Mouse (Mus musculus): ENCODE measurements around the gene Sprr2h. TPM values are rescaled to one million over a fixed set of nuclear protein-coding genes. Genes with fewer than 3 reads are reported as not detected.

The Sprr2h gene
- polyA plus RNA-seq (2014; fragmentation: Nextera tagmentation; extraction: Ambion mirVana) = not detected in 2 replicates

DNA sequence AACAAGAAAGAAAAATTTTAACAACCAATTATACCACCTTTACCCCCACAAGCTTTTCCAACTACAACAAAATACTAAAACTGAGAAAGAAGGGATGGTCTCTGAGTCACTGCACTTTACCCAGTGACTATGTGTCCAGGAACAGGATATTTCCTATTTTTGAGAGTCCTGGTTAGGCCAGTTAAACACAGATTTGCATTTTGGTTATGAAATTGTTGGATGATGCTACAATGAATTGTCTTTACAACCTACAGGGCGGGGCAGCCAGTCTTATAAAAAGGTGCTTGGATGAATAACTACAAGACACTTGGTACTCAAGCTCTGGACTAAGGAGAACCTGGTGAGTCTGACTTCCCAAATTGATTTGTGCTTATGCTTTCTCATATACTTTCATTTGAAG, at the start of gene Sprr2h:
Gene Sprr2h (plus strand): TSS at position 301 of the 400 bp plus-strand sequence.
- Histone ChIP-seq H3K4me1 (ENCODE audit: control insufficient read depth, insufficient read depth, low read length) (no peaks in the 10 kb centered on the region), H3K4me2 (replicated peaks; ENCODE audit: low read depth, low read length) (no peak within 1 kb of the TSS), H3K36me3 (ENCODE audit: control insufficient read depth, insufficient read depth, low read length) (no peaks in the 10 kb centered on the region), H3K27me3 (ENCODE audit: control insufficient read depth, insufficient read depth, low read length) (no peaks in the 10 kb centered on the region), H3K9ac (ENCODE audit: low read depth, low read length) (no peak within 1 kb of the TSS), H3K4me3 (ENCODE audit: low read length) (no peak within 1 kb of the TSS), H3K27ac (ENCODE audit: low read depth, low read length) (no peak within 1 kb of the TSS), H3K9me3 (ENCODE audit: control insufficient read depth, low read length) (no peaks in the 10 kb centered on the region)
- 86% methylated on average over 1 of the region's 1 CpGs for WGBS
- no peak for ATAC-seq (ENCODE audit: low FRiP score, low TSS enrichment)

DNA sequence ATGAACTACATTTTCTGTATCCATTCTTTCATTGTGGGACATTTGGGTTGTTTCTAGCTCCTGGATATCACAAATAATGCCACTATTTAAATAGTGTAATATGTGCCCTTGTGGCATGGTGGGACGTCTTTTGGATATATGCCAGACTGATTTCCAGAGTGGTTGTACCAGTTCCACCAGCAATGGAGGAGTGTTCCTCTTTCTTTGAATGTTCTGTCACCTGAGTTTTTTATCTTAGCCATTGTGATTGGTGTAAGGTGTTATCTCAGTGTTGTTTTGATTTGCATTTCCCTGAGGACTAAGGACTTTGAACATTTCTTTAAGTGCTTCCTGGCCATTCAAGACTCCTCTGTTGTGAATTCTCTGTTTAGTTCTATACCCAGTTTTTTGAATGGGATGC, 49.2 kb upstream of the Sprr2h start:
- no peak overlapping the region for H3K9ac ChIP-seq (ENCODE audit: low read depth, low read length)
- H3K36me3 ChIP-seq (ENCODE audit: control insufficient read depth, insufficient read depth, low read length) = no peaks in the 10 kb centered on the region
- H3K9me3 ChIP-seq (ENCODE audit: control insufficient read depth, low read length) = no peaks in the 10 kb centered on the region
- WGBS = 81% methylated on average over 1 of the region's 1 CpGs
- no peak overlapping the region for H3K27ac ChIP-seq (ENCODE audit: low read depth, low read length)
- ATAC-seq (ENCODE audit: low FRiP score, low TSS enrichment) = no peak
- H3K4me3 ChIP-seq (ENCODE audit: low read length) = no peak overlapping the region
- no peak overlapping the region for H3K4me2 ChIP-seq (replicated peaks; ENCODE audit: low read depth, low read length)
- no peaks in the 10 kb centered on the region for H3K27me3 ChIP-seq (ENCODE audit: control insufficient read depth, insufficient read depth, low read length)
- no peaks in the 10 kb centered on the region for H3K4me1 ChIP-seq (ENCODE audit: control insufficient read depth, insufficient read depth, low read length)

DNA sequence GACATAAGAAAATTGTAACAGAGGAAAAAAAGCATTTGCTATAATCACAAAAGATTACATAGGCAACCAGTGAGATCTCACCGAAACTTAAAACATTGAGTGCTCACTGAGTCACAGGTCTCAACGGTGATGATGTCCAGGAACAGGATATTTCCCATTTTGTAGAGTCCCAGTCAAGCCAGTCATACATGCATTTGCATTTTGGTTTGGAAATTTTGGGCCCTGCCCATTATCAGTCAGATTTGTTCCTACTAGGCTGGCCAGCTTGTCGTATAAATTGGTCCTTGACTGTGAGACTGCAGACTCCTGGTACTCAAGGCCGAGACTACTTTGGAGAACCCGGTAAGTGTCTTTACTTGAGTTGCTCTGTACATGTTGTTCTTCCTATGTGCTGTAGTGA, 46.6 kb upstream of the Sprr2h start, which contains the start of gene Sprr2d:
Gene Sprr2d (plus strand): TSS at position 301 of the 400 bp plus-strand sequence.
- no peaks in the 10 kb centered on the region for H3K9me3 ChIP-seq (ENCODE audit: control insufficient read depth, low read length)
- no peak within 1 kb of the TSS for H3K9ac ChIP-seq (ENCODE audit: low read depth, low read length)
- H3K4me3 ChIP-seq (ENCODE audit: low read length) = no peak within 1 kb of the TSS
- H3K4me2 ChIP-seq (replicated peaks; ENCODE audit: low read depth, low read length) = no peak within 1 kb of the TSS
- H3K27me3 ChIP-seq (ENCODE audit: control insufficient read depth, insufficient read depth, low read length) = no peaks in the 10 kb centered on the region
- H3K27ac ChIP-seq (ENCODE audit: low read depth, low read length) = no peak within 1 kb of the TSS
- H3K36me3 ChIP-seq (ENCODE audit: control insufficient read depth, insufficient read depth, low read length) = no peaks in the 10 kb centered on the region
- ATAC-seq (ENCODE audit: low FRiP score, low TSS enrichment) = no peak
- no peaks in the 10 kb centered on the region for H3K4me1 ChIP-seq (ENCODE audit: control insufficient read depth, insufficient read depth, low read length)
- 95% methylated on average over 5 of the region's 5 CpGs for WGBS

DNA sequence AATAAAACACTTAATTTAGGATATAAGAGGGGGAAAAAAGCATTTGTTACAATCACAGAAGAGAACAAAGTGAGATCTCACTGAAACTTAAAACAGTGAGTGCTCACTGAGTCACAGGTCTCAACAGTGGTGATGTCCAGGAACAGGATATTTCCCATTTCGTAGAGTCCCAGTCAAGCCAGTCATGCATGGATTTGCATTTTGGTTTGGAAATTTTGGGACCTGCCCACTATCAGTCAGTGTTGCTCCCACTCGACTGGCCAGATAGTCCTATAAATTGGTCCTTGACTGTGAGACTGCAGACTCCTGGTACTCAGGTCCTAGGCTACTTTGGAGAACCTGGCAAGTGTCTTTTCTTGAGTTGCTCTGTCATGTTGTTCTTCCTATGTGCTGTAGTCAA, 33.6 kb upstream of the Sprr2h start, which contains the start of gene Sprr2e:
Gene Sprr2e (plus strand): TSS at position 301 of the 400 bp plus-strand sequence.
- H3K9ac ChIP-seq (ENCODE audit: low read depth, low read length) = no peak within 1 kb of the TSS
- ATAC-seq (ENCODE audit: low FRiP score, low TSS enrichment) = no peak
- H3K4me2 ChIP-seq (replicated peaks; ENCODE audit: low read depth, low read length) = no peak within 1 kb of the TSS
- H3K4me1 ChIP-seq (ENCODE audit: control insufficient read depth, insufficient read depth, low read length) = no peaks in the 10 kb centered on the region
- no peaks in the 10 kb centered on the region for H3K36me3 ChIP-seq (ENCODE audit: control insufficient read depth, insufficient read depth, low read length)
- no peaks in the 10 kb centered on the region for H3K9me3 ChIP-seq (ENCODE audit: control insufficient read depth, low read length)
- H3K27me3 ChIP-seq (ENCODE audit: control insufficient read depth, insufficient read depth, low read length) = no peaks in the 10 kb centered on the region
- 89% methylated on average over 2 of the region's 2 CpGs for WGBS
- H3K27ac ChIP-seq (ENCODE audit: low read depth, low read length) = no peak within 1 kb of the TSS
- H3K4me3 ChIP-seq (ENCODE audit: low read length) = no peak within 1 kb of the TSS

DNA sequence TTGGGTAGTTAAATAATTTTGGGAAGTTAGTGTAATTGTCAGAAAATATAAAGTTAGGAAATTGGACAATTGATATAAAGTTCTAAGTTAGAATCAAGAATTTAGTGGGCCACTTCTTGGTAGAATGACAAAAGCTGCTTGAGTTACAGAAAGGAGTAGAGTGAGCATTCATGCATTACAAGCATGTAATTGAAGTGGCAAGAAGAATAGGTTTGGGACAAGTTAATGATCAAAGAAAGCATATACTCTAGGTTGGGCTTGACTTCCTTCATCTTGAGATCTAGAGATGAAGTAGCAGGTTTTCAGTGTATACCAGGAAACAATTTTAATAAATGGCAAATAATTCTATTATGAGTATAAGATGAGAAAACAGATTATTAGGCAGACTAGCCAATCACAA, 23.9 kb upstream of the Sprr2h start:
- ATAC-seq (ENCODE audit: low FRiP score, low TSS enrichment) = peak; percentile 84; the same call in 1 of the 2 replicates
- no peak overlapping the region for H3K9ac ChIP-seq (ENCODE audit: low read depth, low read length)
- no peak overlapping the region; the same call in 1 of the 2 replicates for H3K27ac ChIP-seq (ENCODE audit: low read depth, low read length)
- no peaks in the 10 kb centered on the region for H3K27me3 ChIP-seq (ENCODE audit: control insufficient read depth, insufficient read depth, low read length)
- H3K4me1 ChIP-seq (ENCODE audit: control insufficient read depth, insufficient read depth, low read length) = 0 out of 2 replicates have a peak, but pooled peaks cover 2% of the 10 kb centered on the region
- H3K4me2 ChIP-seq (replicated peaks; ENCODE audit: low read depth, low read length) = no peak overlapping the region
- H3K4me3 ChIP-seq (ENCODE audit: low read length) = no peak overlapping the region
- no peaks in the 10 kb centered on the region for H3K36me3 ChIP-seq (ENCODE audit: control insufficient read depth, insufficient read depth, low read length)
- H3K9me3 ChIP-seq (ENCODE audit: control insufficient read depth, low read length) = 0 out of 2 replicates have a peak, but pooled peaks cover 3% of the 10 kb centered on the region

DNA sequence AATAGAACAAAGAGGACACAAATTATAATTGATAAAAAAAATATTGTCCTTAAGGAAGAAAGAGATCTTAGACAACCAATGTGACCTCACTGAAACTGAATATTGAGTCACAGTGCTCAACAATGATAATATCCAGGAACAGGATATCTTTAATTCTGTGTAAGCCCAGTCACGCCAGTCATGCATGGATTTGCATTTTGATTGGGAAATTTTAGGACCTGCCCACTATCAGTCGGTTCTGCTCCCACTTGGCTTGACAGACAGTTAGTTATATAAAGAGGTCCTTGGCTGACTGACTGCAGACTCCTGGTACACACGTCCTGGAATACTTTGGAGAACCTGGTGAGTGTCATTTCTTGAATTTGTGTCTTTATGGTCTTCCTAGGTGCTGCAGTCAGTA, 20.6 kb upstream of the Sprr2h start, which contains the start of gene Sprr2f:
Gene Sprr2f (plus strand): TSS at position 301 of the 400 bp plus-strand sequence.
- Histone ChIP-seq H3K9me3 (ENCODE audit: control insufficient read depth, low read length) (no peaks in the 10 kb centered on the region), H3K4me3 (ENCODE audit: low read length) (no peak within 1 kb of the TSS), H3K9ac (ENCODE audit: low read depth, low read length) (no peak within 1 kb of the TSS), H3K4me2 (replicated peaks; ENCODE audit: low read depth, low read length) (no peak within 1 kb of the TSS), H3K27me3 (ENCODE audit: control insufficient read depth, insufficient read depth, low read length) (no peaks in the 10 kb centered on the region), H3K27ac (ENCODE audit: low read depth, low read length) (no peak within 1 kb of the TSS), H3K4me1 (ENCODE audit: control insufficient read depth, insufficient read depth, low read length) (0 out of 2 replicates have a peak, but pooled peaks cover 2% of the 10 kb centered on the region), H3K36me3 (ENCODE audit: control insufficient read depth, insufficient read depth, low read length) (no peaks in the 10 kb centered on the region)
- no peak for ATAC-seq (ENCODE audit: low FRiP score, low TSS enrichment)
- whole genome bisulfite sequencing = 68% methylated on average over 3 of the region's 3 CpGs

DNA sequence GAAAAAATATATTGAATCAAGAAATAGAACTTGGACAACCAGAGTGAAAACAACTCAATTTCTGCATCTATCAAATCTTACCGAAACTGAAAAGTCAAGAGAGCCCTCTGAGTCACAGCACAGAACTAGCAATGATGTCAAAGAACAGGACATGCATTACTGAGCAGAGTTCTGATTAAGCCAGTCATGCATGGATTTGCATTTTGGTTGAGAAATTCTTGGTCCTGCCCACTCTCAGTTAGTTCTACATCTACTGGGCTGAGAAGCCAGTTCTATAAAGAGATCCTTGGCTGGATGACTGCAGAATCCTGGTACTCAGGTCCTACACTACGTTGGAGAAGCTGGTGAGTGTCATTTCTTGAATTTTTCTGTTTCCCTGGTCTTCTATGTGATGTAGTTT, 11.9 kb upstream of the Sprr2h start:
- no peak overlapping the region for H3K27ac ChIP-seq (ENCODE audit: low read depth, low read length)
- no peak overlapping the region for H3K9ac ChIP-seq (ENCODE audit: low read depth, low read length)
- H3K27me3 ChIP-seq (ENCODE audit: control insufficient read depth, insufficient read depth, low read length) = no peaks in the 10 kb centered on the region
- H3K4me3 ChIP-seq (ENCODE audit: low read length) = no peak overlapping the region
- no peak for ATAC-seq (ENCODE audit: low FRiP score, low TSS enrichment)
- H3K36me3 ChIP-seq (ENCODE audit: control insufficient read depth, insufficient read depth, low read length) = no peaks in the 10 kb centered on the region
- no peak overlapping the region for H3K4me2 ChIP-seq (replicated peaks; ENCODE audit: low read depth, low read length)
- H3K9me3 ChIP-seq (ENCODE audit: control insufficient read depth, low read length) = no peaks in the 10 kb centered on the region
- H3K4me1 ChIP-seq (ENCODE audit: control insufficient read depth, insufficient read depth, low read length) = no peaks in the 10 kb centered on the region
- 72% methylated on average over 2 of the region's 2 CpGs for WGBS

DNA sequence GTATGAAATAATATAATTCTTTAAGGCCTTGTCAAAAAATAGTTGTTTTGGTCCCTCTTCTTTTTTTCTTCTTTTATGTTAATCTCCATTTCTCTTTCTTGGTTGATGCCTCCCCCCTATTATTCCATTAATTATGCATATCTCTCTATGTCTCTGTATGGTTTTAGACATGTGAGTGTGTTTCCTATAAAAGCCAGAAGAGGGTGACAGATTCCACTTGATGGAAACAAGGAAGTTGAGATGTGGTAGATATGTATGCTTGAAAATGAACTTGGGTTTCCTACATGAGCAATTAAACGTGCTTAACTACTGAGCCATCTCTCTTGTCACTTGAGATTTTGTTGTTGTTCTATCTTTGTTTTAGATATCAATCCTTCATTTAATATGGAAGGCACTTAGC, 8.8 kb downstream of the Sprr2h start:
- Histone ChIP-seq H3K27me3 (ENCODE audit: control insufficient read depth, insufficient read depth, low read length) (no peaks in the 10 kb centered on the region), H3K27ac (ENCODE audit: low read depth, low read length) (no peak overlapping the region), H3K9ac (ENCODE audit: low read depth, low read length) (no peak overlapping the region), H3K4me2 (replicated peaks; ENCODE audit: low read depth, low read length) (no peak overlapping the region), H3K36me3 (ENCODE audit: control insufficient read depth, insufficient read depth, low read length) (no peaks in the 10 kb centered on the region), H3K9me3 (ENCODE audit: control insufficient read depth, low read length) (no peaks in the 10 kb centered on the region), H3K4me1 (ENCODE audit: control insufficient read depth, insufficient read depth, low read length) (no peaks in the 10 kb centered on the region), H3K4me3 (ENCODE audit: low read length) (no peak overlapping the region)
- WGBS = 47% methylated on average over 1 of the region's 1 CpGs
- ATAC-seq (ENCODE audit: low FRiP score, low TSS enrichment) = no peak

DNA sequence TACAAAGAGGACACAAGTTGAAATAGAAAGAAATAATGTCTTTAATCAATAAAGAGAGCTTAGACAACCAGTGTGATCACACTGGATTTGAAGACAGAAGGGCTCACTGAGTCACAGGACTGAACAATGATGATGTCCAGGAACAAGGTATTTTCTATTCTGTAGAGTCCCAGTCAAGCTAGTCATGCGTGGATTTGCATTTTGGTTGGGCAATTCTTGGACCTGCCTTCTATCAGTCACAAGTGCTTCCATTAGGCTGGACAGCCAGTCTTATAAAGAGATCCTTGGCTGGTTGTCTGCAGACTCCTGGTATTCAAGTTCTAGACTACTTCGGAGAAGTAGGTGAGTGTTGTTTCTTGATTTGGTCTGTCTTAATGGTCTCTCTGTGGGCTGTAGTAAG, 22.2 kb downstream of the Sprr2h start, which contains the start of gene Sprr2i:
Gene Sprr2i (plus strand): TSS at position 301 of the 400 bp plus-strand sequence.
- H3K36me3 ChIP-seq (ENCODE audit: control insufficient read depth, insufficient read depth, low read length) = no peaks in the 10 kb centered on the region
- H3K9me3 ChIP-seq (ENCODE audit: control insufficient read depth, low read length) = no peaks in the 10 kb centered on the region
- 94% methylated on average over 2 of the region's 2 CpGs for WGBS
- no peak within 1 kb of the TSS for H3K27ac ChIP-seq (ENCODE audit: low read depth, low read length)
- no peaks in the 10 kb centered on the region for H3K4me1 ChIP-seq (ENCODE audit: control insufficient read depth, insufficient read depth, low read length)
- no peak for ATAC-seq (ENCODE audit: low FRiP score, low TSS enrichment)
- H3K4me3 ChIP-seq (ENCODE audit: low read length) = no peak within 1 kb of the TSS
- H3K4me2 ChIP-seq (replicated peaks; ENCODE audit: low read depth, low read length) = no peak within 1 kb of the TSS
- no peak within 1 kb of the TSS for H3K9ac ChIP-seq (ENCODE audit: low read depth, low read length)
- no peaks in the 10 kb centered on the region for H3K27me3 ChIP-seq (ENCODE audit: control insufficient read depth, insufficient read depth, low read length)
